Mouse (Mus musculus): Measurements from ENCODE around the gene Sp7. TPM values are rescaled to one million over a fixed set of nuclear protein-coding genes. Genes with fewer than 3 reads are reported as not detected.

Sp7 gene
- polyA plus RNA-seq, 1 experiment from 2014 or later, result 0.21 TPM

DNA sequence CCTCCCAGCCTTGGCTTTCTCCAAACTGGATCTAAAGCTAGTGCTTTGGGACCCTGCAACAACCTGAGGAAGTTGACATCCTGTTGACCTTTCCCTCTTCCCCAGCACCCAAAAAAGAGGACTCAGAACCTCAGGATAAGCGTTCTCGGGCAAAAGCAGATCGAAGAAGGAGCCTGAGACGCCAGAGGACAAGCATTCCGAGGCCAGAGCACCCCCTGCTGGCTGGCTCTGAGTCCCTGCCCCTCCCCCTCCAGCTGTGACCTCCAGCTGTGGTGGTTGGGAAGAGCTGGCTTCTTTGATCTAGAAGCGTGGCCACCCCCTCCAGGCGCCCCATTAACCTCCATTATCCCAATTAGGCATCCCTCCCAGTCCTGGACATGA is 10.2 kb upstream of the Sp7 start:
- WGBS, result under 1% methylated on average over 7 of the region's 7 CpGs

DNA sequence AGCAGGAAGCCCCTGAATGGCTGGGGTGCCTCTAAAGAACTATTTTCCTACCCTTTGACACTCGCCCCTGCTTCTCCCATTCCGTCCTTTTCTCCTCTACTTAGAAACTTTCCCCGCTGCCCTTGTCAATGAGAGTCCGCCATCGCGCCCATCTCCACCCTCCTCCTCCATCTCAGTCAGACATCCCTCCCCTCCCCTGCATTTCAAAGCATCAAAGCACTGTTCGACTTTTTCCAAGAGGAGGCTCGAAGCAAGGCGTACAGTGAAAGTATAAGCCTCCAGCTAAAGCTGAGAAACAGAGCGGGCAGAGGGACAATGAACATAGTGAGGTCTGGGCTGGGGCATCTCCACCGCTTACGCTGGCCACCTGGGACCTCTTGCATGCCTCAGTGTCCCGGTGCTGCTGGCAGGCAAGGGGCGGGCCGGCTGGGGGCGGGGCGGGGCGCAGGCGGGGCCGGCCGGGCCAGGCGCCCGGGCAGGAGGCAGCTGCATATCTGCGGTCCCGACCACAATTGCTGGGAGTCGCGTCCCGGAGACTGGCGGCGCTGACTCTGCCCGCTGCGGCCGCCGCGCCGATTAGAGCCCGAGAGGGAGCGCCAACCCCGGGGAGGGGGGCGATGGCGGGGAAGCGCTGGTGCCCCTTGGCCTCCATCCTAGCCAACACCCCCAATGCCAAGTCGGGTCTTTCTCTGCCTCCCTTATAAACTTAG is 9.6 kb upstream of the Sp7 start:
- no peaks in the 10 kb centered on the region for H3K9me3 ChIP-seq (ENCODE audit: control insufficient read depth, low read length)
- H3K27ac ChIP-seq (replicated peaks; ENCODE audit: low read depth, low read length), result peak overlapping the region; percentile 58; the same call in 1 of the 2 replicates
- H3K4me1 ChIP-seq (ENCODE audit: control insufficient read depth, insufficient read depth, low read length), result 0 out of 2 replicates have a peak, but pooled peaks cover 12% of the 10 kb centered on the region
- DNase-seq (peak; percentile 68), ATAC-seq (ENCODE audit: low FRiP score, low TSS enrichment) (peak; percentile 71)
- H3K9ac ChIP-seq (replicated peaks; ENCODE audit: low read length), result peak overlapping the region; percentile 72
- no peaks in the 10 kb centered on the region for H3K36me3 ChIP-seq (ENCODE audit: control insufficient read depth, insufficient read depth, low read length)
- peak overlapping the region; percentile 97 for H3K4me2 ChIP-seq (ENCODE audit: low read length)
- WGBS, result under 1% methylated on average over 43 of the region's 43 CpGs
- H3K27me3 ChIP-seq (ENCODE audit: control insufficient read depth, insufficient read depth, low read length), result no peaks in the 10 kb centered on the region
- peak overlapping the region; percentile 54 for H3K4me3 ChIP-seq (replicated peaks; ENCODE audit: low read depth, low read length)

More for the DNA sequence above, 10.2 kb upstream of the Sp7 start:
- Histone ChIP-seq H3K4me1 (ENCODE audit: control insufficient read depth, insufficient read depth, low read length) (0 out of 2 replicates have a peak, but pooled peaks cover 12% of the 10 kb centered on the region), H3K9me3 (ENCODE audit: control insufficient read depth, low read length) (no peaks in the 10 kb centered on the region), H3K4me3 (replicated peaks; ENCODE audit: low read depth, low read length) (peak overlapping the region; percentile 54), H3K36me3 (ENCODE audit: control insufficient read depth, insufficient read depth, low read length) (no peaks in the 10 kb centered on the region), H3K27me3 (ENCODE audit: control insufficient read depth, insufficient read depth, low read length) (no peaks in the 10 kb centered on the region), H3K4me2 (ENCODE audit: low read length) (peak overlapping the region; percentile 97), H3K27ac (replicated peaks; ENCODE audit: low read depth, low read length) (peak overlapping the region; percentile 58; the same call in 1 of the 2 replicates), H3K9ac (replicated peaks; ENCODE audit: low read length) (peak overlapping the region; percentile 72)
- ATAC-seq (ENCODE audit: low FRiP score, low TSS enrichment) (peak; percentile 55; the same call in 1 of the 2 replicates), DNase-seq (peak; percentile 91)

DNA sequence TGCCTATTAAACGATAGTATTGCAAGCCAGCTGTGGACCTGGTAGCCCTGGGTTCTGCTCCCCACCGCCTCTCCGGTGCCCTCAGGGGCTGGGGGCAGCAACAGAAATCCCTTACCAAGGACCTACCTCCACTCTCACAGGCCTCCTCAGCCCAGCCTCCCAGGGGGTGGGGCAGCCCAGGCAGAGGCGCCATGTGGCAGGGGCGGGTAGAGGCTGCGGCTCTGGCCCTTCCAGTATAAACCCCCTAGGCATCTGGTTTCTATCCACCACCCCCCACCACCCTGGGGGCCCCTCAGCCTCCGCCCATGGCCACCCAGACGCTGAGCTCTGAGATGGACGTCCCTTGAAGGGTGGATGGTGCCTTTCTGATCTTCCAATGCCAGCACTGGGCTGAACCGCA is 3.7 kb upstream of the Sp7 start:
- Histone ChIP-seq H3K4me1 (ENCODE audit: control insufficient read depth, insufficient read depth, low read length) (0 out of 2 replicates have a peak, but pooled peaks cover 5% of the 10 kb centered on the region), H3K27me3 (ENCODE audit: control insufficient read depth, insufficient read depth, low read length) (peaks cover 5% of the 10 kb centered on the region; the same call in 1 of the 2 replicates), H3K4me3 (replicated peaks; ENCODE audit: low read depth, low read length) (no peak overlapping the region), H3K4me2 (ENCODE audit: low read length) (no peak overlapping the region), H3K36me3 (ENCODE audit: control insufficient read depth, insufficient read depth, low read length) (no peaks in the 10 kb centered on the region), H3K9ac (replicated peaks; ENCODE audit: low read length) (no peak overlapping the region), H3K27ac (replicated peaks; ENCODE audit: low read depth, low read length) (no peak overlapping the region), H3K9me3 (ENCODE audit: control insufficient read depth, low read length) (no peaks in the 10 kb centered on the region)
- DNase-seq (no peak), ATAC-seq (ENCODE audit: low FRiP score, low TSS enrichment) (no peak)
- WGBS, result 10% methylated on average over 10 of the region's 10 CpGs

DNA sequence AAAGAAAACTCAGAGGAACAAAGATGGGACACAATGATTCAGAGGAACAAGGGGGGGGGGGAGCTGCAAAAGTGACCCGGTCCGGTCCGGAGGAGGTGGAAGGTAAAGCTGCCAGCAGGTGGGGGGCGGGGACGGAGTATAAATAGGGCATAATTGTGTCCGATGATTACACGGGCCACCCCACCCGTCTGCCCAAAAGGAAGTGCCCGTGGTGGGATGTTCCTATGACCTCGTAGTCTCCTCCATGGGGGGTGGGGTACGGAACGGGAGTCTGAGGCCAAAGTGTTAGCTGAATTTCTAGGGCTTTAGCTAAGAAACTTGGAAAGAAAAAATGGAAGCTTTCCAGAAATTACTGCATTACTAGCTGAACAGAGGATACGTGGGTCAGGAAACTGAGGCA is 3.0 kb upstream of the Sp7 start:
- no peak overlapping the region for H3K27ac ChIP-seq (replicated peaks; ENCODE audit: low read depth, low read length)
- H3K4me3 ChIP-seq (replicated peaks; ENCODE audit: low read depth, low read length), result no peak overlapping the region
- H3K9me3 ChIP-seq (ENCODE audit: control insufficient read depth, low read length), result no peaks in the 10 kb centered on the region
- H3K4me1 ChIP-seq (ENCODE audit: control insufficient read depth, insufficient read depth, low read length), result 0 out of 2 replicates have a peak, but pooled peaks cover 5% of the 10 kb centered on the region
- DNase-seq (no peak), ATAC-seq (ENCODE audit: low FRiP score, low TSS enrichment) (no peak)
- H3K27me3 ChIP-seq (ENCODE audit: control insufficient read depth, insufficient read depth, low read length), result peaks cover 5% of the 10 kb centered on the region; the same call in 1 of the 2 replicates
- no peak overlapping the region for H3K4me2 ChIP-seq (ENCODE audit: low read length)
- H3K36me3 ChIP-seq (ENCODE audit: control insufficient read depth, insufficient read depth, low read length), result no peaks in the 10 kb centered on the region
- H3K9ac ChIP-seq (replicated peaks; ENCODE audit: low read length), result no peak overlapping the region
- WGBS, result 10% methylated on average over 13 of the region's 13 CpGs

DNA sequence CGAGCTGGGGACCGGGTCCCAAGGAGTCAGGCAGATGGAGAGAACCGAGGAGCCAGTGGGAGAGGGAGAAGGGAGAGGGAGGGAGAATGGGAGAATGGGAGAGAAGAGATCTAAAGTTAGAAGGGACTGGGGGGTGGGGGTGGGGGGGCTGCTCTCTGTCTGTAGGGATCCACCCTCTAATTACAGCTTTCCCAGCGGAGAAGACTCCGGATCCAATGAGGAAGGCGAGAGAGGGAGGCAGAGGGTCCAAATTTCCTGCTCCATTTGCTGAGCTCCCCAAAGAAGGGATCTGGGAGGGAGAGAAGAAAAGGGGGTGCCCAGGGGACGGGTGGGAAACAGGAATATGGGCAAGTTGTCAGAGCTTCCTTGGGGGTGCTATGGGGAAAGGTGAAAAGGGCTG is 744 bp downstream of the Sp7 start:
- 6% methylated on average over 7 of the region's 7 CpGs for whole genome bisulfite sequencing
- Histone ChIP-seq H3K4me3 (replicated peaks; ENCODE audit: low read depth, low read length) (peak overlapping the region; percentile 24; the same call in 1 of the 2 replicates), H3K27ac (replicated peaks; ENCODE audit: low read depth, low read length) (no peak overlapping the region), H3K9me3 (ENCODE audit: control insufficient read depth, low read length) (no peaks in the 10 kb centered on the region), H3K36me3 (ENCODE audit: control insufficient read depth, insufficient read depth, low read length) (no peaks in the 10 kb centered on the region), H3K9ac (replicated peaks; ENCODE audit: low read length) (no peak overlapping the region), H3K27me3 (ENCODE audit: control insufficient read depth, insufficient read depth, low read length) (peaks cover 5% of the 10 kb centered on the region; the same call in 1 of the 2 replicates), H3K4me2 (ENCODE audit: low read length) (peak overlapping the region; percentile 43), H3K4me1 (ENCODE audit: control insufficient read depth, insufficient read depth, low read length) (0 out of 2 replicates have a peak, but pooled peaks cover 5% of the 10 kb centered on the region)
- DNase-seq (no peak), ATAC-seq (ENCODE audit: low FRiP score, low TSS enrichment) (no peak)

DNA sequence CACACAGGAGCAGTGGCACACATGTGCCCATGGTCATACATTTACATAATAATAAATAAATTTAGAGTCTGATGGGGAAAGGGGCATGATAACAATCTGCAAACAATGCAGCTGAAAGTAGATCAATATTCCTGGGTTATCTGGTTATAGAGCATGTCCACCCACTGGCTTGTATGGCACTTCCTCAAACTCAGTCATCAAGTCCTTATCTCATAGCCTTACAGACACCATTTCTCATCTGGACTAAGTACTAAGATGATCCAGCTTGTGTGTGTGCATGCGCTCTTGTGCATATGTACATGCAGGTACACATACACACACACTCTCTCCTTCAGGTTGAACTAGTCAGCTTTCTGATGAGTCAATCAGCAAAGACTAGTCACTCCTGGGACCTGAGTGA is 2.3 kb downstream of the Sp7 start:
- H3K9ac ChIP-seq (replicated peaks; ENCODE audit: low read length), result no peak overlapping the region
- H3K27ac ChIP-seq (replicated peaks; ENCODE audit: low read depth, low read length), result no peak overlapping the region
- no peaks in the 10 kb centered on the region for H3K9me3 ChIP-seq (ENCODE audit: control insufficient read depth, low read length)
- H3K4me1 ChIP-seq (ENCODE audit: control insufficient read depth, insufficient read depth, low read length), result 0 out of 2 replicates have a peak, but pooled peaks cover 5% of the 10 kb centered on the region
- DNase-seq (no peak), ATAC-seq (ENCODE audit: low FRiP score, low TSS enrichment) (no peak)
- H3K4me2 ChIP-seq (ENCODE audit: low read length), result no peak overlapping the region
- 93% methylated on average over 1 of the region's 1 CpGs for WGBS
- no peaks in the 10 kb centered on the region for H3K36me3 ChIP-seq (ENCODE audit: control insufficient read depth, insufficient read depth, low read length)
- H3K4me3 ChIP-seq (replicated peaks; ENCODE audit: low read depth, low read length), result no peak overlapping the region
- H3K27me3 ChIP-seq (ENCODE audit: control insufficient read depth, insufficient read depth, low read length), result no peaks in the 10 kb centered on the region; the same call in 1 of the 2 replicates

DNA sequence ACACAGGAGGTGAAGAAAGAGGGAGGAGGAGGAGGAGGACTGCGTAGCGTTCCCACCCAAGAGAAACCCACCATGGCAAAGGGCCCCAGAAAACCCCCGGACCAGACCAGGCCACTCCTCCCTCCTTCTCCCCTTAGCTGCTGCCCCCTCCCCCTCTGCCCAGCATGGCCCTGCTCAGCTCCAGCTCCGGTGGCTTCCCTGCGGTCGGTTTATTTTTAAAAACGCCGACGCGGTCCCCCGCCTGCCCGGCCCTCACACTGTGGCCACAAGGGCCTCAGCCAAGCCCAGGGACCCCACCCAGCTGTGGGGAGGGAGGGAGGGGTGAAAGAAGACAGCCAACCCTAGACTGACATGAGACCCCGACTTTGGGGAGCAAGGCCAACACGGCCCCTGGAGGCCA is 4.3 kb downstream of the Sp7 start:
- Histone ChIP-seq H3K4me1 (ENCODE audit: control insufficient read depth, insufficient read depth, low read length) (peaks cover 14% of the 10 kb centered on the region; the same call in 1 of the 2 replicates), H3K36me3 (ENCODE audit: control insufficient read depth, insufficient read depth, low read length) (no peaks in the 10 kb centered on the region), H3K4me2 (ENCODE audit: low read length) (peak overlapping the region; percentile 10; the same call in 1 of the 2 replicates), H3K9me3 (ENCODE audit: control insufficient read depth, low read length) (no peaks in the 10 kb centered on the region), H3K27me3 (ENCODE audit: control insufficient read depth, insufficient read depth, low read length) (peaks cover 18% of the 10 kb centered on the region), H3K27ac (replicated peaks; ENCODE audit: low read depth, low read length) (no peak overlapping the region), H3K4me3 (replicated peaks; ENCODE audit: low read depth, low read length) (no peak overlapping the region), H3K9ac (replicated peaks; ENCODE audit: low read length) (no peak overlapping the region)
- DNase-seq (no peak), ATAC-seq (ENCODE audit: low FRiP score, low TSS enrichment) (no peak)
- WGBS, result 10% methylated on average over 14 of the region's 14 CpGs

DNA sequence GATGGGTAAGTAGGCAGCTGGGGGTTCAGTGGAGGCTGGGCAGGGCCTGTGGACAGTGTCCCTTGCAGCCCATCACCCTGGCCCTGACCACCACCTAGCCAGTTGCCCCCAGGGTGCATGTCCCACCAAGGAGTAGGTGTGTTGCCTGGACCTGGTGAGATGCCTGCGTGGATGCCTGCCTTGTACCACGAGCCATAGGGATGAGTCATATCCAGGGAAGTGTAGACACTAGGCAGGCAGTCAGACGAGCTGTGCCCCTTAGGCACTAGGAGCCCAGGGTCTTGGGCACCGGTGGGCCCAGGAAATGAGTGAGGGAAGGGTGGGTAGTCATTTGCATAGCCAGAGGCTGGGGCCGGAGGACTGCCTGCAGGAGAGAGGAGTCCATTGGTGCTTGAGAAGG is 8.1 kb downstream of the Sp7 start:
- Histone ChIP-seq H3K27ac (replicated peaks; ENCODE audit: low read depth, low read length) (no peak overlapping the region), H3K9ac (replicated peaks; ENCODE audit: low read length) (no peak overlapping the region), H3K27me3 (ENCODE audit: control insufficient read depth, insufficient read depth, low read length) (peaks cover 37% of the 10 kb centered on the region), H3K36me3 (ENCODE audit: control insufficient read depth, insufficient read depth, low read length) (no peaks in the 10 kb centered on the region), H3K4me3 (replicated peaks; ENCODE audit: low read depth, low read length) (no peak overlapping the region), H3K4me1 (ENCODE audit: control insufficient read depth, insufficient read depth, low read length) (peaks cover 17% of the 10 kb centered on the region; the same call in 1 of the 2 replicates), H3K4me2 (ENCODE audit: low read length) (no peak overlapping the region), H3K9me3 (ENCODE audit: control insufficient read depth, low read length) (no peaks in the 10 kb centered on the region)
- no peak for DNase-seq
- 19% methylated on average over 5 of the region's 5 CpGs for WGBS
- ATAC-seq (ENCODE audit: low FRiP score, low TSS enrichment), result no peak
